Mouse (Mus musculus) adrenal gland, postnatal 36 days (tissue): ENCODE measurements at regions not wholly inside any gene's neighbourhood (a gene's known extent, or its start where the extent isn't known, plus 50 kb on each side); places are given as distances from the start of the nearest gene placed in this dataset.

Experiments used
- DNase-seq, 2 experiments: peaks; one replicate each; pipeline ENCODE4 v3.0.0; 2021; ENCODE audit warnings: mixed read lengths in 1 of 2

- DNase-seq = no peak
These were observed 658.6 kb downstream of the Ofcc1 start for GRCm38 (mm10) chr13:39702621-39703020.

- no peak for DNase-seq
These were observed 669.8 kb downstream of the Ofcc1 start for GRCm38 (mm10) chr13:39691291-39692024.

- peak in 1 of 2 experiments; percentile 7 for DNase-seq
These were observed 696.7 kb downstream of the Ofcc1 start for GRCm38 (mm10) chr13:39664548-39664947.

GRCm38 (mm10) chr13:39649457-39649856 lies 688.8 kb upstream of the Slc35b3 start:
- DNase-seq = no peak

- peak; percentile 5 to 9 for DNase-seq
These were observed 686.7 kb upstream of the Slc35b3 start for GRCm38 (mm10) chr13:39647367-39647766.

- no peak for DNase-seq
These were observed 670.9 kb upstream of the Slc35b3 start for GRCm38 (mm10) chr13:39631506-39632132.
